Mouse (Mus musculus): ENCODE measurements at regions not wholly inside any gene's neighbourhood (a gene's known extent, or its start where the extent isn't known, plus 50 kb on each side); places are given as distances from the start of the nearest gene placed in this dataset.

DNA sequence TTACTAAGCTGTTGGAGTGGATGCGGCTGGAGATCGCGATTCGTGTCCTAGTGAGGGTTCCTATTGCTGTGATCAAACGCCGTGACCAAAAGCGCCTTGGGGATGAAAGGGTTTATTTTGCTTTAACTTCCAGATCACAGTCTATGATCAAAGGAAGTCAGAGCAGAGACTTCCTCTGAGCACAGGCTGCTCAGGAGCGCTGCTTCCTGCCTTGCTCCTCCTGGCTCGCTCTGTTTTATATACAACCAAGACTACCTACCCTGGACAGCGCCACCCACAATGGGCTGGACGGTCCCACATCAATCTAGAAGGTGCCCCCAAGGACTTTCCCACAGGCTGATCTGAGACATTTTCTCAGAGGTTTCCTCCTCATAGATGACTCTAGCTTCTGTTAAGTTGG, 126.6 kb upstream of the Dlk1 start:
- TF ChIP-seq POLR2A (IDR thresholded peaks at IDR 0.05; ENCODE audit: control insufficient read depth, extremely low read depth, insufficient read depth, low read length, poor library complexity) (no peak), CTCF (IDR thresholded peaks at IDR 0.05; ENCODE audit: borderline replicate concordance, control insufficient read depth, extremely low read depth, insufficient read depth, low read length, poor library complexity) (no peak)

Measured in thymus, adult 2 months (tissue).